Mouse (Mus musculus): ENCODE results near the gene Shb. TPM values are rescaled to one million over a fixed set of nuclear protein-coding genes. Genes with fewer than 3 reads are reported as not detected.

Shb gene
- polyA plus RNA-seq, 1 experiment from 2014 or later = 11.1 TPM

- ATAC-seq (replicated peaks; ENCODE audit: insufficient number of reproducible peaks, low FRiP score, low TSS enrichment) = peak; percentile 56
- peak overlapping the region; percentile 77 for H3K4me2 ChIP-seq
Measured at GRCm38 (mm10) chr4:45529986-45530597, 2.2 kb downstream of the Shb start.

DNA sequence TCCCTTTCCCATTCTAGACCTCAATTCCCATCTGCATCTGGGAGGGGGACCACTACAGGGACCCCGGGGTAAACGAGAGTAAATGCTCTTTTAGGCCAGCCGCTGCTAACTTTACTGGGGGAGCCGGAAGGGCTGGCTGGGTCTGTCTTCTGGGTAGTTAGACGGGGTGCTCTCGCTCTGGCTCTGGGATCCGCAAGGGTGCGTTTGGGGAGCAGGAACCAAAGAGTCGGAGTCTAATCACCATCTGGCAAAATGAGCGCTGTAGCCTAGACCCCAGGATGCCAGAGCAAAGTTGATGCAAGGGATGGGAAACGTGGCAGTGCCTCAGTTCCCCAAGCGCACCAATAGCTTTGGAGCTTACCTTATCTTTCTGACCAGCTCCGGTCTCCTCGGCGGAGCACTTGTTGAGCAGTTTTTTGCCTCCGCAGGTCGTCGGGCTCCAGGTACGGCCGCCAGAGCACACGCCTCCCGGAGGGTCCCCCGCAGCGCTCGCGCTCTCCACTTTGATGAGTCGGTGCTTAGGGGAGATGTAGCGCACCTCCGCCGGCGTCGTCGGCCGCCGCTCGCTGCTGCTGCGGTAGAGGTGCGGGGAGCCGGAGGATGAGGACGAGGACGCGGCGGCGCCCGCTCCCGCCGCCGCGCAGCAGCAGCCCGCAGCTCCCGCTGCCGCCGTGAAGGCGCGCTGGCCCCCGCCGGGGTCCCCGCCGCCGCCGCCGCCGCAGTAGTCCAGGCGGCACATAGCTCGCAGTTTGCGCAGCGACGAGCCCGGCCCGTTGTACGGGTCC lies 2.9 kb downstream of the Shb start:
- Histone ChIP-seq H3K27ac (ENCODE audit: low read depth, low read length) (peak overlapping the region; percentile 85), H3K36me3 (ENCODE audit: control insufficient read depth, insufficient read depth, low read length) (0 out of 2 replicates have a peak, but pooled peaks cover 2% of the 10 kb centered on the region), H3K4me2 (peak overlapping the region; percentile 77), H3K4me3 (ENCODE audit: low read depth, low read length) (peak overlapping the region; percentile 90), H3K9ac (ENCODE audit: low read depth, low read length) (peak overlapping the region; percentile 92), H3K4me1 (ENCODE audit: control insufficient read depth, insufficient read depth, low read length) (peaks cover 34% of the 10 kb centered on the region), H3K27me3 (ENCODE audit: control insufficient read depth, insufficient read depth, low read length) (no peaks in the 10 kb centered on the region; the same call in 1 of the 2 replicates), H3K9me3 (replicated peaks; ENCODE audit: control insufficient read depth, low read length) (no peaks in the 10 kb centered on the region)
- under 1% methylated on average over 70 of the region's 71 CpGs for WGBS (ENCODE audit: insufficient replicate concordance)
- no peak for ATAC-seq (replicated peaks; ENCODE audit: insufficient number of reproducible peaks, low FRiP score, low TSS enrichment)

More at GRCm38 (mm10) chr4:45529986-45530597, 2.2 kb downstream of the Shb start:
- Histone ChIP-seq H3K9ac (ENCODE audit: low read depth, low read length) (peak overlapping the region; percentile 92), H3K27me3 (ENCODE audit: control insufficient read depth, insufficient read depth, low read length) (no peaks in the 10 kb centered on the region; the same call in 1 of the 2 replicates), H3K4me1 (ENCODE audit: control insufficient read depth, insufficient read depth, low read length) (peaks cover 34% of the 10 kb centered on the region), H3K9me3 (replicated peaks; ENCODE audit: control insufficient read depth, low read length) (no peaks in the 10 kb centered on the region), H3K36me3 (ENCODE audit: control insufficient read depth, insufficient read depth, low read length) (0 out of 2 replicates have a peak, but pooled peaks cover 2% of the 10 kb centered on the region), H3K4me3 (ENCODE audit: low read depth, low read length) (peak overlapping the region; percentile 90), H3K27ac (ENCODE audit: low read depth, low read length) (peak overlapping the region; percentile 85)
- under 1% methylated on average over 76 of the region's 89 CpGs for WGBS (ENCODE audit: insufficient replicate concordance)

GRCm38 (mm10) chr4:45528355-45529198 lies 3.7 kb downstream of the Shb start:
- Histone ChIP-seq H3K4me3 (ENCODE audit: low read depth, low read length) (peak overlapping the region; percentile 90), H3K9me3 (replicated peaks; ENCODE audit: control insufficient read depth, low read length) (no peaks in the 10 kb centered on the region), H3K4me1 (ENCODE audit: control insufficient read depth, insufficient read depth, low read length) (peaks cover 34% of the 10 kb centered on the region), H3K36me3 (ENCODE audit: control insufficient read depth, insufficient read depth, low read length) (0 out of 2 replicates have a peak, but pooled peaks cover 2% of the 10 kb centered on the region), H3K27me3 (ENCODE audit: control insufficient read depth, insufficient read depth, low read length) (no peaks in the 10 kb centered on the region; the same call in 1 of the 2 replicates), H3K4me2 (peak overlapping the region; percentile 77), H3K27ac (ENCODE audit: low read depth, low read length) (peak overlapping the region; percentile 85), H3K9ac (ENCODE audit: low read depth, low read length) (peak overlapping the region; percentile 92)
- WGBS (ENCODE audit: insufficient replicate concordance) = 3% methylated on average over 21 of the region's 21 CpGs
- no peak for ATAC-seq (replicated peaks; ENCODE audit: insufficient number of reproducible peaks, low FRiP score, low TSS enrichment)

- Histone ChIP-seq H3K4me1 (ENCODE audit: control insufficient read depth, insufficient read depth, low read length) (peaks cover 37% of the 10 kb centered on the region), H3K27me3 (ENCODE audit: control insufficient read depth, insufficient read depth, low read length) (no peaks in the 10 kb centered on the region; the same call in 1 of the 2 replicates), H3K27ac (ENCODE audit: low read depth, low read length) (no peak overlapping the region), H3K9ac (ENCODE audit: low read depth, low read length) (peak overlapping the region; percentile 92), H3K9me3 (replicated peaks; ENCODE audit: control insufficient read depth, low read length) (no peaks in the 10 kb centered on the region), H3K4me3 (ENCODE audit: low read depth, low read length) (peak overlapping the region; percentile 90), H3K36me3 (ENCODE audit: control insufficient read depth, insufficient read depth, low read length) (0 out of 2 replicates have a peak, but pooled peaks cover 2% of the 10 kb centered on the region), H3K4me2 (peak overlapping the region; percentile 77)
- no peak for ATAC-seq (replicated peaks; ENCODE audit: insufficient number of reproducible peaks, low FRiP score, low TSS enrichment)
- 84% methylated on average over 2 of the region's 2 CpGs for WGBS (ENCODE audit: insufficient replicate concordance)
Measured at GRCm38 (mm10) chr4:45527562-45528354, 4.5 kb downstream of the Shb start.

DNA sequence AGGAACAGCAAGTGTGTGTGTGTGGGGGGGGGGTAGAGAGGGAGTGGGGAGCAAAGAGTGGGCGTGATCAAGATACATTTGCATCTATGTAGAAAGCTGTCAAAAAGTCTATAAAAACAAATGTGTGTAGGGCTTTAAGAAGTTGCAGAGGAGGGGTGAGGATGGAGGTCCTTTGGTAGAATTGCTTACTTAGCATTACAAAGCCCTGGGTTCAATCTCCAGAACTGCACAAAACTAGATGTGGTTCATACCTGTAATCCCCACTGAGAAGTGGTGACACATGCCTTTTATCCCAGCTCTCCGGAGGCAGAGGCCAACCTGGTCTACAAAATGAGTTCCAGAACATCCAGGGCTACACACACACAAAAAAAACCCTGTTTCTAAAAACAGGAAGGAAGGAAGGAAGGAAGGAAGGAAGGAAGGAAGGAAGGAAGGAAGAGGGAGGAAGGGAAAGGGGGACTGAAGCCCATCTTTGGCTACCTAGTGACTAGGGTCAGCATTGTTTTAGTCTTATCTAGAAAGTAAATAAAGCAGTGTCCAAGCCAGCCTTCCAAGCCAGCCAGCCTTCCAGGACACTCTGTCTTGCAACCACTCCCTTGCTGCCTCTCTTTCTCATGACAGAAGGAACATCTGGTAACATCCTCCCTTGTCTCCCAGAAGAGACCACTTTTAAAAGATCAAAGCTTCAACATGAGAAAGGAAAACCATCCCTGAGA lies 5.3 kb downstream of the Shb start:
- H3K36me3 ChIP-seq (ENCODE audit: control insufficient read depth, insufficient read depth, low read length) = 0 out of 2 replicates have a peak, but pooled peaks cover 2% of the 10 kb centered on the region
- H3K4me2 ChIP-seq = peak overlapping the region; percentile 77
- no peak overlapping the region for H3K27ac ChIP-seq (ENCODE audit: low read depth, low read length)
- H3K9me3 ChIP-seq (replicated peaks; ENCODE audit: control insufficient read depth, low read length) = no peaks in the 10 kb centered on the region
- peaks cover 37% of the 10 kb centered on the region for H3K4me1 ChIP-seq (ENCODE audit: control insufficient read depth, insufficient read depth, low read length)
- peak overlapping the region; percentile 90 for H3K4me3 ChIP-seq (ENCODE audit: low read depth, low read length)
- 79% methylated on average over 2 of the region's 2 CpGs for WGBS (ENCODE audit: insufficient replicate concordance)
- no peaks in the 10 kb centered on the region; the same call in 1 of the 2 replicates for H3K27me3 ChIP-seq (ENCODE audit: control insufficient read depth, insufficient read depth, low read length)
- peak overlapping the region; percentile 92; the same call in 1 of the 2 replicates for H3K9ac ChIP-seq (ENCODE audit: low read depth, low read length)
- ATAC-seq (replicated peaks; ENCODE audit: insufficient number of reproducible peaks, low FRiP score, low TSS enrichment) = no peak

- no peak overlapping the region for H3K27ac ChIP-seq (ENCODE audit: low read depth, low read length)
- H3K9me3 ChIP-seq (replicated peaks; ENCODE audit: control insufficient read depth, low read length) = no peaks in the 10 kb centered on the region
- WGBS (ENCODE audit: insufficient replicate concordance) = 76% methylated on average over 3 of the region's 3 CpGs
- 0 out of 2 replicates have a peak, but pooled peaks cover 2% of the 10 kb centered on the region for H3K36me3 ChIP-seq (ENCODE audit: control insufficient read depth, insufficient read depth, low read length)
- H3K4me2 ChIP-seq = no peak overlapping the region
- H3K4me1 ChIP-seq (ENCODE audit: control insufficient read depth, insufficient read depth, low read length) = peaks cover 42% of the 10 kb centered on the region
- H3K4me3 ChIP-seq (ENCODE audit: low read depth, low read length) = no peak overlapping the region
- no peaks in the 10 kb centered on the region; the same call in 1 of the 2 replicates for H3K27me3 ChIP-seq (ENCODE audit: control insufficient read depth, insufficient read depth, low read length)
- ATAC-seq (replicated peaks; ENCODE audit: insufficient number of reproducible peaks, low FRiP score, low TSS enrichment) = no peak
- no peak overlapping the region for H3K9ac ChIP-seq (ENCODE audit: low read depth, low read length)
Measured at GRCm38 (mm10) chr4:45526175-45526574, 6.1 kb downstream of the Shb start.

- no peak overlapping the region for H3K9ac ChIP-seq (ENCODE audit: low read depth, low read length)
- H3K4me1 ChIP-seq (ENCODE audit: control insufficient read depth, insufficient read depth, low read length) = peaks cover 48% of the 10 kb centered on the region
- no peak overlapping the region for H3K27ac ChIP-seq (ENCODE audit: low read depth, low read length)
- no peak overlapping the region for H3K4me3 ChIP-seq (ENCODE audit: low read depth, low read length)
- ATAC-seq (replicated peaks; ENCODE audit: insufficient number of reproducible peaks, low FRiP score, low TSS enrichment) = no peak
- H3K4me2 ChIP-seq = no peak overlapping the region
- H3K36me3 ChIP-seq (ENCODE audit: control insufficient read depth, insufficient read depth, low read length) = 0 out of 2 replicates have a peak, but pooled peaks cover 2% of the 10 kb centered on the region
- WGBS (ENCODE audit: insufficient replicate concordance) = 83% methylated on average over 3 of the region's 3 CpGs
- no peaks in the 10 kb centered on the region; the same call in 1 of the 2 replicates for H3K27me3 ChIP-seq (ENCODE audit: control insufficient read depth, insufficient read depth, low read length)
- H3K9me3 ChIP-seq (replicated peaks; ENCODE audit: control insufficient read depth, low read length) = no peaks in the 10 kb centered on the region
Measured at GRCm38 (mm10) chr4:45525541-45525940, 6.7 kb downstream of the Shb start.
